Mouse (Mus musculus): ENCODE measurements around the gene Grin2a. TPM values are rescaled to one million over a fixed set of nuclear protein-coding genes. Genes with fewer than 3 reads are reported as not detected.

Gene Grin2a
- polyA plus RNA-seq, 1 experiment from 2014 or later: 1.0 TPM

DNA sequence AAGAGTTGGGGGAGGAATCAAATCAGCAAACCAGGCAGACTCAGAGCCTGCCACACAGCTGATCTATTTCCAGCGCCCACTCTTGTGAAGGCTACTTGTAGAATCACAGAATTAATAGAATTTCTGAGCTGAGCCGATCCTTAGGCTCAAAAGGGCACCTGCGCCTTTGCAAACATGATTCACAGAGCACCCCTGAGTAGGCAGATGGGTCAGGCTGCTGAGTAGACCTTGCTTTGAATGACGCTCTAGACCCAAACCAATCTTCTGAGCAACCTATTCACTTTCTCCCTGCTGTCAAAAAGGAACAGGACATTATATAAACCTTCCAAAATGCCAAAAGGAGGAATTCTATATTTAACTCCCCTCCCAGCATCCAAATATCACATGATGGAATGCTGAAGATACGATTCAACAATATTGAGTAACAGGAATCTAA lies 41.9 kb downstream of the Grin2a start:
- Histone ChIP-seq H3K4me1 (ENCODE audit: control insufficient read depth, insufficient read depth, low read length) (no peaks in the 10 kb centered on the region), H3K4me3 (ENCODE audit: low read depth, low read length) (no peak overlapping the region), H3K9ac (ENCODE audit: low read depth, low read length) (no peak overlapping the region), H3K4me2 (ENCODE audit: low read depth, low read length) (no peak overlapping the region), H3K36me3 (ENCODE audit: control insufficient read depth, insufficient read depth, low read length) (no peaks in the 10 kb centered on the region), H3K27me3 (replicated peaks; ENCODE audit: control insufficient read depth, insufficient read depth, low read length) (no peaks in the 10 kb centered on the region), H3K9me3 (ENCODE audit: control insufficient read depth, low read length) (no peaks in the 10 kb centered on the region), H3K27ac (replicated peaks; ENCODE audit: low read depth, low read length) (no peak overlapping the region)
- WGBS: 88% methylated on average over 5 of the region's 5 CpGs
- ATAC-seq (ENCODE audit: low read depth) (no peak), DNase-seq (ENCODE audit: low spot score) (no peak)

DNA sequence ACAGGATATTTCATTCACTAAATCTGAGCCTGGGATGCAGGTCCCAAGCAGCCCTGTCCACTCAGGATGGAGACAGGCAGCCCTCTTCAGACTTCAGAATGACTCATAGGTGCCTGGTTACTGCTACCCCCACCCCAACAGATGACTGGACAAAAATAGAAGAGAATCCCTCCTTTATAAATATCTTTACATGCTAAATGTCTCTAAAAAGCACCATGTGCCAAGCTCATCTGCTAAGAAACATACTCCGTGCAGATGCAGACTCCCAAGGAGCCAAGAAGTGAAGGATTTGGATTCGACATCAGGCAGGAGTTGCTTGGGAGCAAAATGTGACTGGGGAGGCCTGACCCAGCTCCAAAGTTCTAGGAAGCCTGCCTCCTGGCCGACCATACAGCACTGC lies 46.1 kb downstream of the Grin2a start:
- H3K27ac ChIP-seq (replicated peaks; ENCODE audit: low read depth, low read length): no peak overlapping the region
- ATAC-seq (ENCODE audit: low read depth) (no peak), DNase-seq (ENCODE audit: low spot score) (peak; percentile 2)
- no peaks in the 10 kb centered on the region for H3K27me3 ChIP-seq (replicated peaks; ENCODE audit: control insufficient read depth, insufficient read depth, low read length)
- no peaks in the 10 kb centered on the region for H3K4me1 ChIP-seq (ENCODE audit: control insufficient read depth, insufficient read depth, low read length)
- no peak overlapping the region for H3K4me2 ChIP-seq (ENCODE audit: low read depth, low read length)
- WGBS: 71% methylated on average over 3 of the region's 3 CpGs
- H3K9ac ChIP-seq (ENCODE audit: low read depth, low read length): no peak overlapping the region
- no peaks in the 10 kb centered on the region for H3K9me3 ChIP-seq (ENCODE audit: control insufficient read depth, low read length)
- no peak overlapping the region for H3K4me3 ChIP-seq (ENCODE audit: low read depth, low read length)
- H3K36me3 ChIP-seq (ENCODE audit: control insufficient read depth, insufficient read depth, low read length): no peaks in the 10 kb centered on the region

DNA sequence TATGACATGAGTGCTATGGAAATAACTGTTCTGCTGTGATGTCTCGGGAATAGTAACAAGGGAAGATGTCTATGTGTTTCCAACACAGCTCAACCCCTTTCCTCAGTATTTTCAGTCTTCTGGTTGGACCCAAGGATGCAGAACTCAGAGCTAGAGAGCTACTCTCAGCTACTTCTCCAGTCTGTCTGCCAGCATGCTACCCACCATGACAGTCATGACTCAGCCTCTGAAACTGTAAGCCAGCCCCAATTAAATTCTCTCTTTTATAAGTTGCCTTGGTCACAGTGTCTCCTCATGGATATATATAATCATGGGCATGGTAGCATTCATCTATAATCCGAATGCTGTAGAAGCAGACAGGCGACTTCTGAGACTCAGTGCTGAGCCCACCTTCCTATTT lies 47.9 kb downstream of the Grin2a start:
- H3K27ac ChIP-seq (replicated peaks; ENCODE audit: low read depth, low read length): no peak overlapping the region
- no peaks in the 10 kb centered on the region for H3K27me3 ChIP-seq (replicated peaks; ENCODE audit: control insufficient read depth, insufficient read depth, low read length)
- ATAC-seq (ENCODE audit: low read depth) (no peak), DNase-seq (ENCODE audit: low spot score) (no peak)
- WGBS: 82% methylated on average over 3 of the region's 3 CpGs
- H3K9ac ChIP-seq (ENCODE audit: low read depth, low read length): no peak overlapping the region
- no peak overlapping the region for H3K4me2 ChIP-seq (ENCODE audit: low read depth, low read length)
- no peak overlapping the region for H3K4me3 ChIP-seq (ENCODE audit: low read depth, low read length)
- no peaks in the 10 kb centered on the region for H3K4me1 ChIP-seq (ENCODE audit: control insufficient read depth, insufficient read depth, low read length)
- no peaks in the 10 kb centered on the region for H3K9me3 ChIP-seq (ENCODE audit: control insufficient read depth, low read length)
- no peaks in the 10 kb centered on the region for H3K36me3 ChIP-seq (ENCODE audit: control insufficient read depth, insufficient read depth, low read length)

DNA sequence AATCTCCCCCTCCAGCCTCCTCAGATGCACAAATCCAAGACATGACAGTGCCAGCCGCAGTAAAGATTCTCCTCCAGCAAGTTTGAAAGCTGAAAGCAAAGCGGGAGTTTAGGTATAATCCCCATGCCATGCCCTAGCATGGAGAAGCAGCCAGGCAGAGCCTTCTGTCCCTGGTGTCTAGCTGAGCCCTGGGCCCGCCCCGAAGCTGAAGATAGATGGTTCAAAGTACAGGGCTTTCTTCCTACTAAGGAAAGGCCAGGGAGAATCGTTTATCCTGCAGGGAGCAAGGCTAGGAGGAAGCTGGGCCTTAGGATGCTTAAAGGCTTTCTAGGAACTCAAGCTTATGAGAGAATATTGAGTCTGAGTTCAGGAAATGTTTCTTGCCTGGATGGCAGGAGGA lies 50.5 kb downstream of the Grin2a start:
- no peak for DNase-seq (ENCODE audit: low spot score)
- Histone ChIP-seq H3K9ac (ENCODE audit: low read depth, low read length) (no peak overlapping the region), H3K27me3 (replicated peaks; ENCODE audit: control insufficient read depth, insufficient read depth, low read length) (no peaks in the 10 kb centered on the region), H3K36me3 (ENCODE audit: control insufficient read depth, insufficient read depth, low read length) (no peaks in the 10 kb centered on the region), H3K27ac (replicated peaks; ENCODE audit: low read depth, low read length) (no peak overlapping the region), H3K4me1 (ENCODE audit: control insufficient read depth, insufficient read depth, low read length) (no peaks in the 10 kb centered on the region), H3K4me3 (ENCODE audit: low read depth, low read length) (no peak overlapping the region), H3K4me2 (ENCODE audit: low read depth, low read length) (no peak overlapping the region), H3K9me3 (ENCODE audit: control insufficient read depth, low read length) (no peaks in the 10 kb centered on the region)
- ATAC-seq (ENCODE audit: low read depth): no peak
- 79% methylated on average over 5 of the region's 5 CpGs for WGBS

DNA sequence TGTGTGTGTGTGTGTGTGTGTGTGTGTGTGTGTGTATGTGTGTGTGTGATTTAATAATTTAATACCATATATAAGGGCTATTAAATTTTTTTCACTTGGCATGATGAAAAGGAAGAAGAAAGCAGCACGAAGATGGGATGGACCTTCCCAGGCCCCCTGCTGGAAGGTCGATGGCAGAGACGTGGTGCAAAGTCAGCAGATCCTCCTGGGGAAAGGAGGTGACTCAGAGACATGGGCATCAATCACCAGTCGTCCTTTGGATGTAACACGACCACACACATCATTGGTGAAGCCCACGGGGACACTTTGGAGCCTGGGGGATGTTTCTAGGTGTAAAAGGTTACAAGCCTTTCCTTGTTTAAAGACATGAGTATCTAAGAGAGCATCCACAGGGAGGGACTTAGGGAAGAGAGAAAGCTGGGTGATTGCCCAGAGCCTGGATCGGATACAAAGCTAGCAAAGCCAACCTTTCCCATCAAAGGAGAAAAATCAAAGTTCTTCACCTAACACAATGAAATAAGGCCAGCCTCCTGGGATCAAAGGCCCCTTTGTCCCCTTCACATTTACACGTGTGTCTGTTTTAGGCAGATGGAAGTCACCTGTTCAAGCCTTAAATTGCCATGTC lies 53.9 kb downstream of the Grin2a start:
- Histone ChIP-seq H3K4me1 (ENCODE audit: control insufficient read depth, insufficient read depth, low read length) (no peaks in the 10 kb centered on the region), H3K27me3 (replicated peaks; ENCODE audit: control insufficient read depth, insufficient read depth, low read length) (no peaks in the 10 kb centered on the region), H3K27ac (replicated peaks; ENCODE audit: low read depth, low read length) (no peak overlapping the region), H3K4me2 (ENCODE audit: low read depth, low read length) (no peak overlapping the region), H3K4me3 (ENCODE audit: low read depth, low read length) (no peak overlapping the region), H3K9ac (ENCODE audit: low read depth, low read length) (no peak overlapping the region), H3K36me3 (ENCODE audit: control insufficient read depth, insufficient read depth, low read length) (no peaks in the 10 kb centered on the region), H3K9me3 (ENCODE audit: control insufficient read depth, low read length) (no peaks in the 10 kb centered on the region)
- ATAC-seq (ENCODE audit: low read depth) (no peak), DNase-seq (ENCODE audit: low spot score) (no peak)
- WGBS: 37% methylated on average over 8 of the region's 8 CpGs

DNA sequence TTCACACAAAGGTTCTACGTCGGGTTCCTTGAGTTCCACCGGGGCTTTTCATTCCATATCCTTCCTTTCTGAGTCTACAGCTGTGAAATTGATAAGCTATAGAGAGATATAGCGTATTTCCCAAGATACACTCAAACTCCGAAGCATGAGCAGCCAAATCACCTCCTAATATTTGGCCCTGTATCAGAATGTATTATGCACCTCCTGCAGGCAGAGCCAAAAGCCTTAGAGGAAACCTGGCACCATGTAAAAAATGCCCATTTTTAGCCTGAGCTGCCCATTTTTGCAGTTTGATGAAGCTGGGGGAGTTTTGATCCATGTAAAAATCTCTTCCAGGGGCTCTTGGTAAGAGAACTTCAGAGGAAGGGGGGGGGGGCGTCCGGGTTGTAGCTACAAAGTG lies 54.6 kb downstream of the Grin2a start:
- Histone ChIP-seq H3K27me3 (replicated peaks; ENCODE audit: control insufficient read depth, insufficient read depth, low read length) (no peaks in the 10 kb centered on the region), H3K9me3 (ENCODE audit: control insufficient read depth, low read length) (no peaks in the 10 kb centered on the region), H3K36me3 (ENCODE audit: control insufficient read depth, insufficient read depth, low read length) (no peaks in the 10 kb centered on the region), H3K9ac (ENCODE audit: low read depth, low read length) (no peak overlapping the region), H3K27ac (replicated peaks; ENCODE audit: low read depth, low read length) (no peak overlapping the region), H3K4me2 (ENCODE audit: low read depth, low read length) (no peak overlapping the region), H3K4me1 (ENCODE audit: control insufficient read depth, insufficient read depth, low read length) (no peaks in the 10 kb centered on the region), H3K4me3 (ENCODE audit: low read depth, low read length) (no peak overlapping the region)
- ATAC-seq (ENCODE audit: low read depth) (no peak), DNase-seq (ENCODE audit: low spot score) (no peak)
- 78% methylated on average over 7 of the region's 7 CpGs for WGBS

DNA sequence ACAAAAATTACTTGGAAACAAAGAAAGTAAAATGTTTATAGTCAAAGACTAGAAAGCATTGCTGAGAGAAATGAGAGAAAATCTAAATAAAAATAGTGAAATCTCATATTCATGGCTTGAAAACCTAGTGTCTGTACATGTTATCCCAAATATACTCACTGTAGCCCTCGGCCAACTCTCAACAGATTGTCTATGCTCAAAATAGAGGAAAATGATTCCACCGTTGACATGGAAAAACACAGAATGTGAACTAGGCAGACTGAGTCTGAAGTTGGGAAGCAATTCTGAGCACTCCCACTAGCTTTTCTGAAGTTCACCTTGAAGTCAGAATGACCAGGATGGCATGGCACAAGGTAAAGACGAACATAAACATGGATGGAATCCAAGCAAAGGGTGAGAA lies 84.7 kb downstream of the Grin2a start:
- Histone ChIP-seq H3K4me2 (ENCODE audit: low read depth, low read length) (no peak overlapping the region), H3K4me1 (ENCODE audit: control insufficient read depth, insufficient read depth, low read length) (no peaks in the 10 kb centered on the region), H3K9ac (ENCODE audit: low read depth, low read length) (no peak overlapping the region), H3K27me3 (replicated peaks; ENCODE audit: control insufficient read depth, insufficient read depth, low read length) (no peaks in the 10 kb centered on the region), H3K4me3 (ENCODE audit: low read depth, low read length) (no peak overlapping the region), H3K36me3 (ENCODE audit: control insufficient read depth, insufficient read depth, low read length) (no peaks in the 10 kb centered on the region), H3K27ac (replicated peaks; ENCODE audit: low read depth, low read length) (no peak overlapping the region), H3K9me3 (ENCODE audit: control insufficient read depth, low read length) (no peaks in the 10 kb centered on the region)
- ATAC-seq (ENCODE audit: low read depth) (no peak), DNase-seq (ENCODE audit: low spot score) (no peak)
- 89% methylated on average over 3 of the region's 3 CpGs for whole genome bisulfite sequencing

DNA sequence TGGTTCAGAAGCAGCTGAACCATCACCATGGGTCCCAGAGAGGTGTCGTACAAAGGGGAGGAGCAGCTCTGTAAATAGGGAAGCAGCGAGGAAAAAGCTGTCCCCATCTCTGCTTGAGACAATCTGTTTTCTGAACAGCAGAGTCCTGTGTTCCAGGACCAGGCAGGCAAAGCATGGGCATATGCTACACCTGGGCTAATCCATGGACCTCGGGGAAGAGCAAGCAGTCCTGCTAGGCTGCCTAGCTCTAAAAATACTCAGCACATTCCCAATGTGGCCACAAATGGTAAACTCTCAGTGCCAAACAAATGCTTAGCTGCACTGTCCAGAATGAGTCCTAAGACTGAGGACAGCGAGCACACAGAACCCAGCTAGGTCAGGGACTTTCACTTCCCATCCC lies 86.1 kb downstream of the Grin2a start:
- Histone ChIP-seq H3K27ac (replicated peaks; ENCODE audit: low read depth, low read length) (no peak overlapping the region), H3K36me3 (ENCODE audit: control insufficient read depth, insufficient read depth, low read length) (no peaks in the 10 kb centered on the region), H3K9me3 (ENCODE audit: control insufficient read depth, low read length) (no peaks in the 10 kb centered on the region), H3K4me2 (ENCODE audit: low read depth, low read length) (no peak overlapping the region), H3K27me3 (replicated peaks; ENCODE audit: control insufficient read depth, insufficient read depth, low read length) (no peaks in the 10 kb centered on the region), H3K4me1 (ENCODE audit: control insufficient read depth, insufficient read depth, low read length) (no peaks in the 10 kb centered on the region), H3K9ac (ENCODE audit: low read depth, low read length) (no peak overlapping the region), H3K4me3 (ENCODE audit: low read depth, low read length) (no peak overlapping the region)
- ATAC-seq (ENCODE audit: low read depth) (no peak), DNase-seq (ENCODE audit: low spot score) (no peak)
- WGBS: 77% methylated on average over 4 of the region's 4 CpGs

DNA sequence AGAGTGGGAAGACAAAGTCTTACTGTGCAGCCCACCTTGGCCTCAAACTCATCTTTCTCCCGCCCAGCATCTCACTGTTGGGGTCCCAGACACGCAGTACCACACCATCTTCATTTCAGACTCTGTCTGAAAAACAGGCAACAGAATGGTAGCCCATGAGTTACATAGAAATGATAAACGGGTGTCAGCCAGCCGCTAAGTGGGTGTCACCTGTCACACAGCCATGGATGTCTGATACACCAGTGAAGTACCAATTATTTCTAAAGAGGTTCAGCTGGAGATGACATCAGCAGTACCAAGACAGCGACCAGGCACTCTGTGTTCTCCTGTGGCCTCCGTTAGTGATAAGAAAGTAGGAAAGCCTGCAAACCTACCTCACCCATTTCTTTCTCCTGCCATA lies 90.9 kb downstream of the Grin2a start:
- 87% methylated on average over 6 of the region's 6 CpGs for WGBS
- DNase-seq (ENCODE audit: low spot score) (no peak), ATAC-seq (ENCODE audit: low read depth) (no peak)
- no peaks in the 10 kb centered on the region for H3K9me3 ChIP-seq (ENCODE audit: control insufficient read depth, low read length)
- no peaks in the 10 kb centered on the region for H3K4me1 ChIP-seq (ENCODE audit: control insufficient read depth, insufficient read depth, low read length)
- H3K27ac ChIP-seq (replicated peaks; ENCODE audit: low read depth, low read length): no peak overlapping the region
- H3K36me3 ChIP-seq (ENCODE audit: control insufficient read depth, insufficient read depth, low read length): no peaks in the 10 kb centered on the region
- no peak overlapping the region for H3K9ac ChIP-seq (ENCODE audit: low read depth, low read length)
- no peaks in the 10 kb centered on the region for H3K27me3 ChIP-seq (replicated peaks; ENCODE audit: control insufficient read depth, insufficient read depth, low read length)
- no peak overlapping the region for H3K4me3 ChIP-seq (ENCODE audit: low read depth, low read length)
- H3K4me2 ChIP-seq (ENCODE audit: low read depth, low read length): no peak overlapping the region

Data from embryonic facial prominence, embryonic 14.5 days (tissue).